Comparison of ENCODE assay signal across 8 mouse cellular contexts in the genomic region with DNA sequence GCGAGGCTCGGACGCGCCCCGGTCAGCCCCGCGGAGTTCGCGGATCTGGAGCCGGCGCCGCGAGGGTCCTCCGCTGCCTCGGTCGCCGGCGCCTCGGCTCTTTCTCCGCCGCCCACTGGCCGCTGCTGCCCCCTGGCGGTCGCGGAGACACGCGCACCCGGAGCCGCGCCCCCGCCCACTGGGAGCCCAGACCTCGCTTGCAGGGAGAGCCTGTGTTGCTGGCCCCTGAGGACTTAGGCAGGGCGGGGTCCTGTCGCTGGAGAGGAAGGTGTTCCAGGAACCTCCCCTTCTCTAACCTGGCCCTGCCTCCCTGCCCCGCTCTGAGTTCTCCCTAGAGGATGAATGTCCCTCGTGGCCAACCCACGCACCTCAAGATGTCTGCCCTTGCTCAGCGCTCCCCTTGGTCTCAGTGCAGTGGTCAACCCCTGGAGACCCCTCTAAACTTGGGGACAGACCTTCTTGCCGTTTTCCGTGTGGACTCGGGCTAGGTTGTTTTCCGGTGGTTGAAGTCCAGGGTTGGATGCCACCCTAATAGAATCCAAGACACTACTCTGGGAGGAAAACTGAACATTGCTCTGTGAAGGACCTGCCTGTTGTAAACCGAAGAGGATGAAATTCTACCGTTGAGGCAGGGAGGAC. TPM values are rescaled to one million over a fixed set of nuclear protein-coding genes. Genes with fewer than 3 reads are reported as not detected.
DNase-seq lines count a peak whose midpoint lies in the region; ATAC-seq and TF ChIP-seq lines count a peak whose summit lies in the region.

No protein-coding gene starts in this region.

- no peak for TF ChIP-seq EP300 in lung, postnatal 0 days (IDR thresholded peaks at IDR 0.05)

- DNase-seq in R1 (ENCODE audit: low read depth, low spot score) = peak; percentile 81
- DNase-seq in cerebellum, postnatal 14 days = peak; percentile 95 to 96
- DNase-seq in frontal cortex, postnatal 14 days (ENCODE audit: low spot score in 2 of 2) = peak; percentile 51 to 82
- peak; percentile 94 for DNase-seq in hindbrain, embryonic 11.5 days (ENCODE audit: low spot score)
- DNase-seq in layer of hippocampus, postnatal 14 days (ENCODE audit: low spot score in 2 of 2) = peak; percentile 79 to 85
- DNase-seq in lung, postnatal 0 days (ENCODE audit: low spot score) = peak; percentile 85
- DNase-seq in ovary, adult 18-20 months (ENCODE audit: low spot score) = peak; percentile 57
- DNase-seq in thymus, adult 2 months = peak; percentile 83

- no peaks in the 10 kb centered on the region for H3K27me3 ChIP-seq in hindbrain, embryonic 11.5 days (ENCODE audit: control insufficient read depth, insufficient read depth, low read length)
- no peaks in the 10 kb centered on the region for H3K27me3 ChIP-seq in lung, postnatal 0 days (replicated peaks; ENCODE audit: insufficient read depth, low read length)
- peaks cover 11% of the 10 kb centered on the region; the same call in 1 of the 2 replicates for H3K27me3 ChIP-seq in thymus, adult 2 months (ENCODE audit: control insufficient read depth, insufficient read depth, low read length)

- H3K27ac ChIP-seq in hindbrain, embryonic 11.5 days (ENCODE audit: low read depth, low read length) = peak overlapping the region; percentile 91
- H3K27ac ChIP-seq in lung, postnatal 0 days (ENCODE audit: low read length) = peak overlapping the region; percentile 66
- no peak overlapping the region for H3K27ac ChIP-seq in thymus, adult 2 months (ENCODE audit: control insufficient read depth, insufficient read depth, low read length)

- H3K4me3 ChIP-seq in hindbrain, embryonic 11.5 days (ENCODE audit: low read depth, low read length) = peak overlapping the region; percentile 67
- H3K4me3 ChIP-seq in lung, postnatal 0 days (ENCODE audit: low read depth, low read length) = peak overlapping the region; percentile 74
- peak overlapping the region; percentile 40 for H3K4me3 ChIP-seq in thymus, adult 2 months (ENCODE audit: control insufficient read depth, insufficient read depth, low read length)

- no peaks in the 10 kb centered on the region for H3K36me3 ChIP-seq in hindbrain, embryonic 11.5 days (ENCODE audit: control insufficient read depth, insufficient read depth, low read length)
- no peaks in the 10 kb centered on the region for H3K36me3 ChIP-seq in lung, postnatal 0 days (ENCODE audit: insufficient read depth, low read length)
- no peaks in the 10 kb centered on the region for H3K36me3 ChIP-seq in thymus, adult 2 months (ENCODE audit: control insufficient read depth, insufficient read depth, low read length)

- no peak for TF ChIP-seq POLR2A in thymus, adult 2 months (IDR thresholded peaks at IDR 0.05; ENCODE audit: control insufficient read depth, extremely low read depth, insufficient read depth, low read length, poor library complexity)

- WGBS in hindbrain, embryonic 11.5 days = 30% methylated on average over 15 of the region's 44 CpGs
- 15% methylated on average over 29 of the region's 44 CpGs for WGBS in lung, postnatal 0 days
- 17% methylated on average over 44 of the region's 44 CpGs for WGBS in thymus, adult 2 months

- H3K9me3 ChIP-seq in hindbrain, embryonic 11.5 days (ENCODE audit: control insufficient read depth, low read length) = no peaks in the 10 kb centered on the region
- H3K9me3 ChIP-seq in lung, postnatal 0 days (ENCODE audit: low read length) = no peaks in the 10 kb centered on the region

- ATAC-seq in hindbrain, embryonic 11.5 days (ENCODE audit: low FRiP score) = peak; percentile 74
- ATAC-seq in lung, postnatal 0 days = peak; percentile 83

- TF ChIP-seq CTCF in lung, postnatal 0 days (IDR thresholded peaks at IDR 0.05) = peak; percentile 93
- peak; percentile 96 for TF ChIP-seq CTCF in thymus, adult 2 months (IDR thresholded peaks at IDR 0.05; ENCODE audit: borderline replicate concordance, control insufficient read depth, extremely low read depth, insufficient read depth, low read length, poor library complexity)

- peak overlapping the region; percentile 93 for H3K9ac ChIP-seq in hindbrain, embryonic 11.5 days (ENCODE audit: low read depth, low read length)
- H3K9ac ChIP-seq in lung, postnatal 0 days (replicated peaks; ENCODE audit: low read depth) = peak overlapping the region; percentile 68

- 0 out of 2 replicates have a peak, but pooled peaks cover 2% of the 10 kb centered on the region for H3K4me1 ChIP-seq in hindbrain, embryonic 11.5 days (replicated peaks; ENCODE audit: control insufficient read depth, insufficient read depth, low read length)
- peaks cover 5% of the 10 kb centered on the region; the same call in 1 of the 2 replicates for H3K4me1 ChIP-seq in lung, postnatal 0 days (ENCODE audit: insufficient read depth, low read depth, low read length)
- H3K4me1 ChIP-seq in thymus, adult 2 months (replicated peaks; ENCODE audit: control insufficient read depth, insufficient read depth, low read length) = peaks cover 6% of the 10 kb centered on the region; the same call in 1 of the 2 replicates

- peak overlapping the region; percentile 74 for H3K4me2 ChIP-seq in hindbrain, embryonic 11.5 days (replicated peaks; ENCODE audit: low read depth, low read length)
- peak overlapping the region; percentile 82 for H3K4me2 ChIP-seq in lung, postnatal 0 days (replicated peaks; ENCODE audit: low read depth, low read length)

RNA-seq across cellular contexts. Expression of gene Srgap1, which starts 0.7 kb away (rescaled TPM):
- polyA plus RNA-seq in hindbrain, embryonic 11.5 days (2014; fragmentation: Nextera tagmentation; extraction: Ambion mirVana) = 15.8 and 26.5 TPM in 2 replicates
- total RNA-seq in layer of hippocampus, postnatal 14 days (2021) = 10 to 100 TPM; 19.0 to 23.4 TPM
- 7.4 and 11.8 TPM in 2 replicates for polyA plus RNA-seq in lung, postnatal 0 days (2015; fragmentation: Nextera tagmentation; extraction: Ambion mirVana)
- polyA plus RNA-seq in thymus, adult 2 months (2012; rRNA removed) = 1.0 and 1.2 TPM in 2 replicates

RNA-seq across cellular contexts. Expression of gene Rxylt1, which starts 49.3 kb away (rescaled TPM):
- polyA plus RNA-seq in hindbrain, embryonic 11.5 days (2014; fragmentation: Nextera tagmentation; extraction: Ambion mirVana) = 42.5 and 43.1 TPM in 2 replicates
- 10 to 100 TPM; 39.0 to 42.1 TPM for total RNA-seq in layer of hippocampus, postnatal 14 days (2021)
- polyA plus RNA-seq in lung, postnatal 0 days (2015; fragmentation: Nextera tagmentation; extraction: Ambion mirVana) = 56.0 and 56.5 TPM in 2 replicates
- 4.0 and 4.6 TPM in 2 replicates for polyA plus RNA-seq in thymus, adult 2 months (2012; rRNA removed)
